Mouse (Mus musculus) ES-E14 (cell line): ENCODE results near the gene Cdc42bpb. TPM values are rescaled to one million over a fixed set of nuclear protein-coding genes. Genes with fewer than 3 reads are reported as not detected.

Source experiments
- DNase-seq: peaks from one replicate; pipeline ENCODE4 v3.0.0-alpha.2; 2013; ENCODE audit warnings: low read depth, low spot score
- H3K27ac ChIP-seq: 2 replicates; pipeline ENCODE4 v1.5.1; 2012; ENCODE audit warnings: low read depth, mild to moderate bottlenecking, low read length, moderate library complexity, mixed read lengths; ENCODE audit not compliant: poor library complexity, insufficient read depth, severe bottlenecking
- H3K36me3 ChIP-seq: 2 replicates; pipeline ENCODE4 v1.6.1; 2012; ENCODE audit warnings: mild to moderate bottlenecking, low read length, moderate library complexity, mixed read lengths; ENCODE audit not compliant: control insufficient read depth, poor library complexity, insufficient read depth, severe bottlenecking
- H3K4me1 ChIP-seq, 2 experiments: fragments of 150-350 bp in 1 of 2; sonication (generic) in 1 of 2; 2 replicates each; pipeline ENCODE4 v1.6.1; 2012; ENCODE audit warnings: low read length in 2 of 2, mild to moderate bottlenecking in 1 of 2, mixed read lengths in 1 of 2; ENCODE audit not compliant: control insufficient read depth in 2 of 2, insufficient read depth in 2 of 2, poor library complexity in 1 of 2
- H3K4me3 ChIP-seq, 2 experiments: fragments of 150-350 bp in 1 of 2; sonication (generic) in 1 of 2; 2 replicates each; pipeline ENCODE4 v1.5.1; 2012; ENCODE audit warnings: low read length in 2 of 2, low read depth in 1 of 2, mild to moderate bottlenecking in 1 of 2, mixed read lengths in 1 of 2; ENCODE audit not compliant: insufficient read depth in 1 of 2, poor library complexity in 1 of 2, severe bottlenecking in 1 of 2
- H3K9ac ChIP-seq: 2 replicates; pipeline ENCODE4 v1.6.1; 2012; ENCODE audit warnings: low read depth, mild to moderate bottlenecking, low read length, mixed read lengths; ENCODE audit not compliant: poor library complexity, insufficient read depth, severe bottlenecking
- H3K9me3 ChIP-seq: fragments of 150-350 bp; sonication (generic); 2 replicates; pipeline ENCODE4 v1.6.1; 2012; ENCODE audit warnings: low read depth, mild to moderate bottlenecking, low read length; ENCODE audit not compliant: control insufficient read depth, insufficient read depth
- CHD2 ChIP-seq: IDR thresholded peaks from 2 replicates; pipeline ENCODE4 v1.6.1; 2014; ENCODE audit warnings: mild to moderate bottlenecking, low read depth, low read length, inconsistent platforms
- HCFC1 ChIP-seq: IDR thresholded peaks from 2 replicates; pipeline ENCODE4 v1.6.1; 2012; ENCODE audit warnings: low read length, inconsistent platforms, borderline replicate concordance; ENCODE audit not compliant: insufficient read depth
- MAFK ChIP-seq: IDR thresholded peaks from 2 replicates; pipeline ENCODE4 v1.6.1; 2014; ENCODE audit warnings: mild to moderate bottlenecking, low read depth, low read length, inconsistent platforms; ENCODE audit not compliant: insufficient read depth
- ZC3H11A ChIP-seq: IDR thresholded peaks from 2 replicates; pipeline ENCODE4 v1.6.1; 2012; ENCODE audit warnings: low read depth, mild to moderate bottlenecking, inconsistent platforms, low read length, borderline replicate concordance
- ZNF384 ChIP-seq: IDR thresholded peaks from 2 replicates; pipeline ENCODE4 v1.6.1; 2012; ENCODE audit warnings: low read depth, low read length, inconsistent platforms
- in situ Hi-C, 2 experiments: fragments of 600-800 bp; cut with MboI; formaldehyde crosslinking; loops; one replicate each; pipeline ENCODE4 v1.15.1; 2025; ENCODE audit warnings: low sequenced_read_pairs in 2 of 2, inconsistent platforms in 1 of 2; ENCODE audit not compliant: unreplicated experiment in 2 of 2
- total RNA-seq: library from RNA; depleted of rRNA; stranded (reverse); fragments of 300-350 nt; gene quantifications from 2 replicates; pipeline ENCODE4 v1.2.3, GENCODE M21; 2012

Cdc42bpb gene
- total RNA-seq, 1 experiment, result 63.7 TPM

DNA sequence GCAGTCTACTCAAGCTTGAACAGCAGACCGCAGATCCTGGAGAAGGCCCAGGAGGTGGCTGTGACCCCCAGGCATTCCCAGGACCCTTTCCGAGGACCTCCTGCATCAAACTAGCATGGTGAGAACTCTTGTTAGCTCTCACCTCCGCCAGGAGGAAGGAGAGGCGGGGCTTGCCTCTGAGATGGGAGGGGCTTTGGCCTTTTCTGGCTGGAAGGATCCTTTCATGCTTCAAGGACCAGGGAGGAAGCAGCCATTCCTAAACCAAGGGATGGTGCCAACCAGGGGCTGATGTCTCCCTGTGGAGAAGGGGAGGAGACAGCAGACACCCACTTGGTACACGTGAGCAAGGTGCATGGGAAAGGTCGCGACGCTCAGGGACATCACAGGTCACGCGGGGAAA is 93.0 kb downstream of the Cdc42bpb start:
- in situ Hi-C loops, result no loop called here
- TF ChIP-seq ZNF384, result no peak
- TF ChIP-seq CHD2, result no peak
- no peak for TF ChIP-seq MAFK
- no peak for TF ChIP-seq ZC3H11A
- TF ChIP-seq HCFC1, result no peak
- peaks cover 0 to 5% of the 10 kb centered on the region in 2 experiments; a peak in 1 of 4 replicates for H3K4me1 ChIP-seq
- no peaks in the 10 kb centered on the region for H3K36me3 ChIP-seq
- peak overlapping the region in 1 of 2 experiments; percentile 26; a peak in 1 of 4 replicates for H3K4me3 ChIP-seq
- H3K27ac ChIP-seq, result no peak overlapping the region
- no peak for DNase-seq
- peak overlapping the region; percentile 18; the same call in 1 of the 2 replicates for H3K9ac ChIP-seq
- H3K9me3 ChIP-seq, result no peaks in the 10 kb centered on the region

DNA sequence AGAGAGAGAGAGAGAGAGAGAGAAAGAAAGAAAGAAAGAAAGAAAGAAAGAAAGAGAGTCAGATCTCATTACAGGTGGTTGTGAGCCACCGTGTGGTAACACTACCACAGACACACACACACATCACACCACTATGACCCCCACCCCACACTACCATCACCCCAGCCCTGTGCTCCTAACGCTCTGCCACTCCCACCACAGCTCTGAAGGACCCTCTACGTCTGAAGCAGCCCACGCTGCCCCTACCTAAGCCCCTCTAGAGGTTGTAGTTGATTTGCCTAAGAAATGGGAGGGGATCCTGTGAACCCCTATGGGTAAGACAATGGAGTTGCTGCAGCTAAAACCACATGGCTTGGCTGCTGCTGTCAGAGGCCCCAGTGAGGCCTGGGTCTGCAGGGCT is 93.9 kb downstream of the Cdc42bpb start:
- Histone ChIP-seq H3K4me3 (no peak overlapping the region), H3K9ac (no peak overlapping the region), H3K4me1 (peaks cover 0 to 5% of the 10 kb centered on the region in 2 experiments; a peak in 1 of 4 replicates), H3K36me3 (no peaks in the 10 kb centered on the region), H3K27ac (no peak overlapping the region), H3K9me3 (no peaks in the 10 kb centered on the region)
- in situ Hi-C loops, result no loop called here
- no peak for DNase-seq
- no peak for TF ChIP-seq ZNF384
- no peak for TF ChIP-seq CHD2
- no peak for TF ChIP-seq HCFC1
- no peak for TF ChIP-seq ZC3H11A
- TF ChIP-seq MAFK, result no peak

DNA sequence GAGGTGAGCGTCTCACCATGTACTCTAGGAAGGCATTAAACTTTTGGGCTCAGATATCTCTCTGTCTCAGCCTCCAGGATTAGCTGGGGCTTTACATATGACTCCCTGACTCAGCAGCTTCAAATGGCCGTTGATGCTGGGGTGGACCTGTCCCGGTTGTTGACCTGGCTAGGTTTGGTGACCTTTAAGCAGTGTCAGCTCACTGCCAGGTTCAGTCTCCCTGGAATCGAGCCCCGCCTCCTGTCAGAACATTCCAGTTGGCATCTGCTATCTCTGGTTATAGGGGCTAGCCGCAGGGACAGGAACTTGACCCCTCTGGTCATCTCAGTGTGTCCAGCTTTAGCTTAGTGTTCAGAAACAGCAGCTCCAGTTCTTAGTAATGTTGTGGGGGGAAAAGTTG is 101.1 kb downstream of the Cdc42bpb start:
- DNase-seq, result no peak
- Histone ChIP-seq H3K9ac (no peak overlapping the region), H3K27ac (no peak overlapping the region), H3K36me3 (no peaks in the 10 kb centered on the region), H3K9me3 (no peaks in the 10 kb centered on the region), H3K4me3 (no peak overlapping the region), H3K4me1 (peaks cover 0 to 10% of the 10 kb centered on the region in 2 experiments; a peak in 1 of 4 replicates)
- in situ Hi-C loops, result no loop called here
- TF ChIP-seq MAFK (no peak), ZC3H11A (no peak), CHD2 (no peak), HCFC1 (no peak), ZNF384 (no peak)

DNA sequence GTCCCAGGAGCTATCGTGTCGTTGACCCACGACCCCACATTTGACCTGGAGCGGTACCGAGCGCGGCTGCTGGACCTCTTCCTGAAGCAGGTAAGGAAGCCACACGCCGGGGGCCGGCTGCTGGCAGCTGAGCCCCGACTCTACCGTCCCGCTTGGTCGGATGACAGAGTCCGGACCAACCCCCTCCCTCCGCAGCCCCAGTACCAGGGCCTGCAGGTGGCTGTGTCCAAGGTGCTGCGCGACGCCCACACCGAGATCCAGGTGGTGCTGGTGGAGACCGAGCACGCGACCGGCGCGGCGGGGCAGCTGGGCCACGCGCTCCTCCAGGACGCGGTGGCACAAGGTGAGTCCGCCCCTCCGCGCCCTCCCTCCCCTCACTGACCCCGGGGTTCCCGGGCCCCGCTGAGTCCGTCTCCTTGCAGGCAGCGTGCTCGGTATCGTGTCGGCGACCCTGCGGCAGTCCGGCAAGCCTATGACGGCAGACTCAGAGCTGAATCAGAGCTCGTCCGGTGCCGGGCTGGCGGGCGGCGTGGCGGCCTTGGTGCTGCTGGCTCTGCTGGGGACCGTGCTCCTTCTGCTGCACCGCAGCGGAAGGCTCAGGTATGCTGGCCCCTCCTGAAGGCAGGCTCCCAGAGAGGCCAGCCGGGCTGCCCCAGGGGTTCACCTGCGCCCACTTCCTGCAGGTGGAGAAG is 102.2 kb downstream of the Cdc42bpb start:
- in situ Hi-C loops, result no loop called here
- Histone ChIP-seq H3K36me3 (no peaks in the 10 kb centered on the region), H3K4me1 (peaks cover 0 to 10% of the 10 kb centered on the region in 2 experiments; a peak in 1 of 4 replicates), H3K9me3 (no peaks in the 10 kb centered on the region), H3K9ac (no peak overlapping the region), H3K27ac (no peak overlapping the region), H3K4me3 (peak overlapping the region; percentile 51 to 52)
- no peak for DNase-seq
- TF ChIP-seq ZC3H11A, result no peak
- no peak for TF ChIP-seq HCFC1
- no peak for TF ChIP-seq CHD2
- TF ChIP-seq ZNF384, result no peak
- no peak for TF ChIP-seq MAFK
